Mouse (Mus musculus) ovary, postnatal 14 days (tissue): ENCODE results near the gene Defa36.
"Not testable (repeated sequence)": the region's sequence is repeated elsewhere in the genome, so short reads cannot be mapped to it uniquely, and the experiment has no call there.

Source experiments
- DNase-seq: peaks from one replicate; pipeline ENCODE4 v3.0.0; 2022; ENCODE audit warnings: low spot score

Gene Defa36

DNA sequence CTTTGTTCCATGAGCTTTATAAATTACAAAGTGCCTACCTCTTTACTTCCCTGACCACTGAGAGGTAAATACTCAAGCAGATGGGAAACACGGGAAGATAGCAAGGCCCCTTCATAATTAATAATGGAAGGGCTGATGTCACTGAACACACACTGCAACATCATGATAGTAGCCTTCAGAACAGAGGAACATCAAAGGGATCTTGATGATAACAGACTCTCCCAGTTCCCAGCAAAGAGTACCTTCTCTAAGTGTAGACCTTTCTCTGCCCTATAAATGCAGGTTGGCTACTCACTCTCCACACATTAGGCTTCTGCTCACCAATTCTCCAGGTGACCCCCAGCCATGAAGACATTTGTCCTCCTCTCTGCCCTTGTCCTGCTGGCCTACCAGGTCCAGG lies at the start of gene Defa36:
Defa36 (plus strand) TSS at position 301 of the 400 bp plus-strand sequence.
- not testable (repeated sequence) for DNase-seq

DNA sequence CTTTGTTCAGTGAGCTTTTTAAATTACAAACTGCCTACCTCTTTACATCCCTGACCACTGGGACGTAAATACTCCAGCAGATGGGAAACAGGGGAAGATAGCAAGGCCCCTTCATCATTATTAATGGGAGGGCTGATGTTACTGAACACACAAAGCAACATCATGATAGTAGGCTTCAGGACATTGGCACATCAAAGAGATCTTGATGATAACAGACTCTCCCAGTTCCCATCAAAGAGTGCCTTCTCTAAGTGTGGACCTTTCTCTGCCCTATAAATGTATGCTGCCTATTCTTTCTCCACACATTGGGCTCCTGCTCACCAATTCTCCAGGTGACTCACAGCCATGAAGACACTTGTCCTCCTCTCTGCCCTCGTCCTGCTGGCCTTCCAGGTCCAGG lies 49.0 kb upstream of the Defa36 start, which contains the start of gene Defa2:
Defa2 (plus strand) TSS at position 301 of the 400 bp plus-strand sequence.
- not testable (repeated sequence) for DNase-seq

DNA sequence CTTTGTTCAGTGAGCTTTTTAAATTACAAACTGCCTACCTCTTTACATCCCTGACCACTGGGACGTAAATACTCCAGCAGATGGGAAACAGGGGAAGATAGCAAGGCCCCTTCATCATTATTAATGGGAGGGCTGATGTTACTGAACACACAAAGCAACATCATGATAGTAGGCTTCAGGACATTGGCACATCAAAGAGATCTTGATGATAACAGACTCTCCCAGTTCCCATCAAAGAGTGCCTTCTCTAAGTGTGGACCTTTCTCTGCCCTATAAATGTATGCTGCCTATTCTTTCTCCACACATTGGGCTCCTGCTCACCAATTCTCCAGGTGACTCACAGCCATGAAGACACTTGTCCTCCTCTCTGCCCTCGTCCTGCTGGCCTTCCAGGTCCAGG lies 35.7 kb upstream of the Defa36 start, which contains the start of gene Defa33:
Defa33 (plus strand) TSS at position 301 of the 400 bp plus-strand sequence.
- not testable (repeated sequence) for DNase-seq

GRCm38 (mm10) chr8:21456460-21456859 lies 29.2 kb downstream of the Defa36 start, which contains the start of gene Gm7849:
Gm7849 (minus strand) TSS chr8:21456560.
- DNase-seq: not testable (repeated sequence)
